9 mouse cellular contexts compared by ENCODE assay signal in genomic region chr11:3515637-3516036, GRCm38 (mm10). TPM values are rescaled to one million over a fixed set of nuclear protein-coding genes. Genes with fewer than 3 reads are reported as not detected.
DNase-seq lines count a peak whose midpoint lies in the region; ATAC-seq and TF ChIP-seq lines count a peak whose summit lies in the region.
"Had no signal": no experiment of that assay in that cellular context is flagged by ENCODE, and none has a peak within 500 bp of the region (broad histone marks: within the 10 kb centered on the region; RNA-seq: fewer than 3 reads in every experiment).

No protein-coding gene starts in this region.

- no peak for ATAC-seq in heart, embryonic 11.5 days (replicated peaks; ENCODE audit: insufficient number of reproducible peaks, low FRiP score, low TSS enrichment)
- no peak for ATAC-seq in embryonic facial prominence, embryonic 12.5 days (ENCODE audit: insufficient number of reproducible peaks, insufficient read depth, low FRiP score, low TSS enrichment)
- ATAC-seq in limb, embryonic 13.5 days (ENCODE audit: low FRiP score, low read depth), result no peak; the same call in 1 of the 2 replicates
- no peak for ATAC-seq in erythroblast, adult 5-6 weeks (replicated peaks; ENCODE audit: low FRiP score, poor library complexity, severe bottlenecking)
- ATAC-seq in monocyte, adult 5-6 weeks (replicated peaks; ENCODE audit: insufficient number of reproducible peaks, low FRiP score, low TSS enrichment, poor library complexity, severe bottlenecking), result no peak

- H3K27ac ChIP-seq in heart, embryonic 11.5 days (ENCODE audit: low read depth, low read length), result no peak overlapping the region
- H3K27ac ChIP-seq in embryonic facial prominence, embryonic 12.5 days, result no peak overlapping the region
- no peak overlapping the region for H3K27ac ChIP-seq in limb, embryonic 13.5 days

- DNase-seq in heart, postnatal 14 days, result no peak
- no peak for DNase-seq in layer of hippocampus, adult 9-11 months
- DNase-seq: retina, postnatal 1 day had no signal

- peaks cover 18% of the 10 kb centered on the region for H3K4me1 ChIP-seq in heart, embryonic 11.5 days (ENCODE audit: control insufficient read depth, insufficient read depth, low read length)
- H3K4me1 ChIP-seq in E14TG2a.4 (replicated peaks; ENCODE audit: low read depth, low read length), result peaks cover 50% of the 10 kb centered on the region
- peaks cover 19% of the 10 kb centered on the region for H3K4me1 ChIP-seq in embryonic facial prominence, embryonic 12.5 days
- peaks cover 29% of the 10 kb centered on the region for H3K4me1 ChIP-seq in limb, embryonic 13.5 days

- peaks cover 5% of the 10 kb centered on the region; the same call in 1 of the 2 replicates for H3K27me3 ChIP-seq in heart, embryonic 11.5 days (ENCODE audit: control insufficient read depth, insufficient read depth, low read length)
- H3K27me3 ChIP-seq in E14TG2a.4 (ENCODE audit: insufficient read depth, low read length), result peaks cover 58% of the 10 kb centered on the region
- peaks cover 24% of the 10 kb centered on the region for H3K27me3 ChIP-seq in embryonic facial prominence, embryonic 12.5 days
- peaks cover 28% of the 10 kb centered on the region for H3K27me3 ChIP-seq in limb, embryonic 13.5 days

- WGBS in heart, embryonic 11.5 days (ENCODE audit: insufficient replicate concordance), result 75% methylated on average over 4 of the region's 4 CpGs
- 70% methylated on average over 4 of the region's 4 CpGs for WGBS in embryonic facial prominence, embryonic 12.5 days
- WGBS in limb, embryonic 13.5 days, result 72% methylated on average over 4 of the region's 4 CpGs

- H3K4me2 ChIP-seq in heart, embryonic 11.5 days, result peak overlapping the region; percentile 84
- H3K4me2 ChIP-seq in embryonic facial prominence, embryonic 12.5 days (replicated peaks), result peak overlapping the region; percentile 71
- H3K4me2 ChIP-seq in limb, embryonic 13.5 days (replicated peaks), result peak overlapping the region; percentile 77

- H3K9me3 ChIP-seq in heart, embryonic 11.5 days (replicated peaks; ENCODE audit: control insufficient read depth, low read length), result no peaks in the 10 kb centered on the region
- H3K9me3 ChIP-seq in E14TG2a.4 (ENCODE audit: low read length), result no peaks in the 10 kb centered on the region
- H3K9me3 ChIP-seq in embryonic facial prominence, embryonic 12.5 days, result no peaks in the 10 kb centered on the region
- H3K9me3 ChIP-seq in limb, embryonic 13.5 days, result no peaks in the 10 kb centered on the region

- no peak for TF ChIP-seq CTCF in E14TG2a.4 (conservative IDR thresholded peaks at IDR 0.05; ENCODE audit: low read length)

- H3K9ac ChIP-seq in heart, embryonic 11.5 days (ENCODE audit: low read depth, low read length), result no peak overlapping the region
- H3K9ac ChIP-seq in embryonic facial prominence, embryonic 12.5 days, result no peak overlapping the region
- H3K9ac ChIP-seq in limb, embryonic 13.5 days, result no peak overlapping the region; the same call in 1 of the 2 replicates

- intact Hi-C loops in heart, postnatal 14 days (cut with DNase I), result loop anchor here (5.0 kb wide), 1 partner anchor 87 kb away; no protein-coding TSS in a partner anchor

- H3K36me3 ChIP-seq in heart, embryonic 11.5 days (ENCODE audit: control insufficient read depth, insufficient read depth, low read length), result peaks cover 4% of the 10 kb centered on the region; the same call in 1 of the 2 replicates
- H3K36me3 ChIP-seq in E14TG2a.4 (ENCODE audit: insufficient read depth, low read length), result peaks cover 23% of the 10 kb centered on the region
- peaks cover 16% of the 10 kb centered on the region for H3K36me3 ChIP-seq in embryonic facial prominence, embryonic 12.5 days
- H3K36me3 ChIP-seq in limb, embryonic 13.5 days, result peaks cover 19% of the 10 kb centered on the region

- peak overlapping the region; percentile 63; the same call in 1 of the 2 replicates for H3K4me3 ChIP-seq in heart, embryonic 11.5 days (ENCODE audit: low read depth, low read length)
- H3K4me3 ChIP-seq in E14TG2a.4 (replicated peaks; ENCODE audit: low read length), result peak overlapping the region; percentile 79
- peak overlapping the region; percentile 53 for H3K4me3 ChIP-seq in embryonic facial prominence, embryonic 12.5 days
- peak overlapping the region; percentile 60 for H3K4me3 ChIP-seq in limb, embryonic 13.5 days

RNA-seq across cellular contexts. Expression of gene Selenom, which starts 1.2 kb away (rescaled TPM):
- 122 and 127 TPM in 2 replicates for polyA plus RNA-seq in heart, embryonic 11.5 days (2014; fragmentation: Nextera tagmentation; extraction: Ambion mirVana)
- total RNA-seq in heart, postnatal 14 days (2021), result 10 to 100 TPM; 42.1 to 44.0 TPM
- polyA plus RNA-seq in embryonic facial prominence, embryonic 12.5 days (2016; fragmentation: Nextera tagmentation; extraction: Ambion mirVana), result 102 and 110 TPM in 2 replicates
- polyA plus RNA-seq in limb, embryonic 13.5 days (2015; fragmentation: Nextera tagmentation; extraction: Ambion mirVana), result 142 and 153 TPM in 2 replicates
- not detected in 2 replicates for total RNA-seq in erythroblast, adult 5-6 weeks (2015; ENCODE audit: low replicate concordance)
- 1.5 TPM in 1 of 2 replicates, not detected in the other for total RNA-seq in erythroblast, adult 5-6 weeks (2017; ENCODE audit: low replicate concordance)
- total RNA-seq in monocyte, adult 5-6 weeks (2017), result 3.0 to 22.8 TPM (median 7.5 TPM) in 3 replicates

RNA-seq across cellular contexts. Expression of gene Inpp5j, which starts 11.0 kb away (rescaled TPM):
- 6.5 and 7.0 TPM in 2 replicates for polyA plus RNA-seq in heart, embryonic 11.5 days (2014; fragmentation: Nextera tagmentation; extraction: Ambion mirVana)
- total RNA-seq in heart, postnatal 14 days (2021), result 10 to 100 TPM; 18.9 to 21.7 TPM
- 0.50 and 0.55 TPM in 2 replicates for polyA plus RNA-seq in embryonic facial prominence, embryonic 12.5 days (2016; fragmentation: Nextera tagmentation; extraction: Ambion mirVana)
- polyA plus RNA-seq in limb, embryonic 13.5 days (2015; fragmentation: Nextera tagmentation; extraction: Ambion mirVana), result 0.09 and 0.23 TPM in 2 replicates
- 0.38 and 2.5 TPM in 2 replicates for total RNA-seq in erythroblast, adult 5-6 weeks (2015; ENCODE audit: low replicate concordance)
- 0.34 and 0.42 TPM in 2 replicates for total RNA-seq in erythroblast, adult 5-6 weeks (2017; ENCODE audit: low replicate concordance)
- total RNA-seq in monocyte, adult 5-6 weeks (2017), result 0.68 to 5.5 TPM (median 2.3 TPM) in 3 replicates

RNA-seq across cellular contexts. Expression of gene Smtn, which starts 24.8 kb away (rescaled TPM):
- 66.9 and 72.9 TPM in 2 replicates for polyA plus RNA-seq in heart, embryonic 11.5 days (2014; fragmentation: Nextera tagmentation; extraction: Ambion mirVana)
- 100 to 1,000 TPM; 196 to 205 TPM for total RNA-seq in heart, postnatal 14 days (2021)
- 51.0 and 55.7 TPM in 2 replicates for polyA plus RNA-seq in embryonic facial prominence, embryonic 12.5 days (2016; fragmentation: Nextera tagmentation; extraction: Ambion mirVana)
- 57.8 and 63.6 TPM in 2 replicates for polyA plus RNA-seq in limb, embryonic 13.5 days (2015; fragmentation: Nextera tagmentation; extraction: Ambion mirVana)
- total RNA-seq in erythroblast, adult 5-6 weeks (2015; ENCODE audit: low replicate concordance), result 4.2 and 13.6 TPM in 2 replicates
- total RNA-seq in erythroblast, adult 5-6 weeks (2017; ENCODE audit: low replicate concordance), result 2.0 and 2.7 TPM in 2 replicates
- 1.4 to 6.2 TPM (median 2.6 TPM) in 3 replicates for total RNA-seq in monocyte, adult 5-6 weeks (2017)

RNA-seq across cellular contexts. Expression of gene Pla2g3, which starts 27.6 kb away (rescaled TPM):
- 0.26 and 0.39 TPM in 2 replicates for polyA plus RNA-seq in heart, embryonic 11.5 days (2014; fragmentation: Nextera tagmentation; extraction: Ambion mirVana)
- under 1 TPM; 0.10 to 0.22 TPM for total RNA-seq in heart, postnatal 14 days (2021)
- polyA plus RNA-seq in embryonic facial prominence, embryonic 12.5 days (2016; fragmentation: Nextera tagmentation; extraction: Ambion mirVana), result 0.36 and 0.57 TPM in 2 replicates
- 0.22 and 0.38 TPM in 2 replicates for polyA plus RNA-seq in limb, embryonic 13.5 days (2015; fragmentation: Nextera tagmentation; extraction: Ambion mirVana)
- not detected in 2 replicates for total RNA-seq in erythroblast, adult 5-6 weeks (2015; ENCODE audit: low replicate concordance)
- 0.28 TPM in 1 of 2 replicates, not detected in the other for total RNA-seq in erythroblast, adult 5-6 weeks (2017; ENCODE audit: low replicate concordance)
- 0.29 to 3.8 TPM in 2 of 3 replicates, not detected in the other for total RNA-seq in monocyte, adult 5-6 weeks (2017)

Comparison
In these comparisons a context has a peak if more than half of its experiments do, and no peak if none do; other contexts are left out.
1. RNA of gene Smtn, which starts 24.8 kb away (total RNA-seq): 196 to 205 TPM in heart, postnatal 14 days; 2.0 to 13.6 TPM in erythroblast, adult 5-6 weeks and 1.4 to 6.2 TPM in monocyte, adult 5-6 weeks; every median in the first group is over 10 times any median in the second.
2. Peak in every context shown above with its lines, with median percentiles within 50 percentile points of each other: H3K4me2 ChIP-seq and H3K4me3 ChIP-seq.